Mouse (Mus musculus) testis, adult 2 months (tissue): Measurements from ENCODE around the gene Slc25a27. TPM values are rescaled to one million over a fixed set of nuclear protein-coding genes. Genes with fewer than 3 reads are reported as not detected.

Experiments
- H3K27ac ChIP-seq: fragments of 200-500 bp; 2 replicates; pipeline ENCODE4 v1.5.1; 2012; ENCODE audit warnings: low read depth, low read length; ENCODE audit not compliant: control insufficient read depth, insufficient read depth
- H3K27me3 ChIP-seq: fragments of 200-500 bp; 2 replicates; pipeline ENCODE4 v1.6.1; 2012; ENCODE audit warnings: mild to moderate bottlenecking, low read length, moderate library complexity; ENCODE audit not compliant: control insufficient read depth, insufficient read depth
- H3K36me3 ChIP-seq: fragments of 200-500 bp; 2 replicates; pipeline ENCODE4 v1.6.1; 2012; ENCODE audit warnings: mild to moderate bottlenecking, low read length; ENCODE audit not compliant: control insufficient read depth, insufficient read depth
- H3K4me1 ChIP-seq: fragments of 200-500 bp; 2 replicates; pipeline ENCODE4 v1.6.1; 2012; ENCODE audit warnings: low read length; ENCODE audit not compliant: control insufficient read depth, insufficient read depth
- H3K4me3 ChIP-seq: fragments of 200-500 bp; 2 replicates; pipeline ENCODE4 v1.5.1; 2012; ENCODE audit warnings: low read depth, mild to moderate bottlenecking, low read length, moderate library complexity, mixed read lengths; ENCODE audit not compliant: control insufficient read depth
- CTCF ChIP-seq: fragments of 200-500 bp; IDR thresholded peaks from 2 replicates; pipeline ENCODE4 v1.5.1; 2012; ENCODE audit warnings: low read depth, mild to moderate bottlenecking, inconsistent platforms, low read length, moderate library complexity; ENCODE audit not compliant: control insufficient read depth, insufficient read depth, insufficient replicate concordance
- POLR2A ChIP-seq: fragments of 200-500 bp; IDR thresholded peaks from 2 replicates; pipeline ENCODE4 v1.6.1; 2012; ENCODE audit warnings: low read depth, mild to moderate bottlenecking, inconsistent platforms, low read length, moderate library complexity; ENCODE audit not compliant: control insufficient read depth
- polyA plus RNA-seq: library from polyadenylated mRNA; depleted of rRNA; stranded (reverse); fragments of >200 nt; gene quantifications from 2 replicates; pipeline ENCODE4 v1.2.3, GENCODE M21; 2012

Gene Slc25a27
- polyA plus RNA-seq, 1 experiment, result 4.3 TPM

GRCm38 (mm10) chr17:43675228-43675627, 8.2 kb upstream of the Slc25a27 start:
- H3K27ac ChIP-seq, result no peak overlapping the region
- no peaks in the 10 kb centered on the region for H3K27me3 ChIP-seq
- H3K4me3 ChIP-seq, result no peak overlapping the region
- H3K4me1 ChIP-seq, result no peaks in the 10 kb centered on the region
- no peak for TF ChIP-seq CTCF
- no peak for TF ChIP-seq POLR2A
- no peaks in the 10 kb centered on the region for H3K36me3 ChIP-seq

- Histone ChIP-seq H3K4me3 (no peak overlapping the region), H3K36me3 (no peaks in the 10 kb centered on the region), H3K27ac (no peak overlapping the region), H3K4me1 (peaks cover 3% of the 10 kb centered on the region), H3K27me3 (no peaks in the 10 kb centered on the region)
- no peak for TF ChIP-seq POLR2A
- TF ChIP-seq CTCF, result no peak
These were observed 4.9 kb upstream of the Slc25a27 start for GRCm38 (mm10) chr17:43671907-43672306.

- no peak overlapping the region for H3K27ac ChIP-seq
- H3K27me3 ChIP-seq, result no peaks in the 10 kb centered on the region
- H3K4me3 ChIP-seq, result peak overlapping the region; percentile 59
- H3K4me1 ChIP-seq, result peaks cover 5% of the 10 kb centered on the region
- H3K36me3 ChIP-seq, result no peaks in the 10 kb centered on the region
- TF ChIP-seq CTCF, result no peak
- no peak for TF ChIP-seq POLR2A
These were observed 2.2 kb upstream of the Slc25a27 start for GRCm38 (mm10) chr17:43669145-43669695.

- Histone ChIP-seq H3K36me3 (no peaks in the 10 kb centered on the region), H3K27me3 (no peaks in the 10 kb centered on the region), H3K4me3 (peak within 1 kb of the TSS; percentile 98), H3K4me1 (peaks cover 5% of the 10 kb centered on the region), H3K27ac (peak within 1 kb of the TSS; percentile 81)
- TF ChIP-seq CTCF, result no peak
- TF ChIP-seq POLR2A, result no peak
These were observed 353 bp upstream of the Slc25a27 start, which contains the start of gene Cyp39a1 for GRCm38 (mm10) chr17:43667290-43667843. Gene Cyp39a1 (plus strand): TSS chr17:43667425.

- no peaks in the 10 kb centered on the region for H3K4me1 ChIP-seq
- TF ChIP-seq CTCF (no peak), POLR2A (no peak)
- H3K27ac ChIP-seq, result no peak overlapping the region
- H3K4me3 ChIP-seq, result no peak overlapping the region
- H3K27me3 ChIP-seq, result no peaks in the 10 kb centered on the region
- no peaks in the 10 kb centered on the region; the same call in 1 of the 2 replicates for H3K36me3 ChIP-seq
These were observed 15.5 kb downstream of the Slc25a27 start for GRCm38 (mm10) chr17:43651314-43652046.

- Histone ChIP-seq H3K27me3 (no peaks in the 10 kb centered on the region), H3K36me3 (no peaks in the 10 kb centered on the region; the same call in 1 of the 2 replicates)
These were observed 17.2 kb downstream of the Slc25a27 start for GRCm38 (mm10) chr17:43649641-43650436.

GRCm38 (mm10) chr17:43646925-43647324, 20.1 kb downstream of the Slc25a27 start:
- H3K4me1 ChIP-seq, result no peaks in the 10 kb centered on the region
- no peaks in the 10 kb centered on the region; the same call in 1 of the 2 replicates for H3K36me3 ChIP-seq
- no peak overlapping the region for H3K27ac ChIP-seq
- TF ChIP-seq POLR2A (no peak), CTCF (no peak)
- H3K27me3 ChIP-seq, result no peaks in the 10 kb centered on the region
- no peak overlapping the region for H3K4me3 ChIP-seq

More at GRCm38 (mm10) chr17:43649641-43650436, 17.2 kb downstream of the Slc25a27 start:
- no peak overlapping the region for H3K4me3 ChIP-seq
- no peak for TF ChIP-seq CTCF
- H3K4me1 ChIP-seq, result no peaks in the 10 kb centered on the region
- no peak overlapping the region for H3K27ac ChIP-seq
